Mouse (Mus musculus) hematopoietic stem cell, adult 5-6 weeks (primary cell): Measurements from ENCODE around the gene Kcnk16. TPM values are rescaled to one million over a fixed set of nuclear protein-coding genes. Genes with fewer than 3 reads are reported as not detected.
"Not testable (repeated sequence)": the region's sequence is repeated elsewhere in the genome, so short reads cannot be mapped to it uniquely, and the experiment has no call there.

Experiments used
- ATAC-seq, 2 experiments: fragments of 125-278 bp in 1 of 2; replicated peaks in 1 of 2; 2 replicates each; pipeline ENCODE4 v1.8.0; 2016 to 2017; ENCODE audit warnings: inconsistent platforms in 2 of 2, mild to moderate bottlenecking in 2 of 2, moderate number of reproducible peaks in 2 of 2, low read depth in 1 of 2, moderate TSS enrichment in 1 of 2; ENCODE audit not compliant: low FRiP score in 2 of 2, poor library complexity in 2 of 2, severe bottlenecking in 2 of 2, insufficient read depth in 1 of 2, low TSS enrichment in 1 of 2
- total RNA-seq: library from RNA; stranded (forward); fragments of 172-1452, 232-1000 nt; gene quantifications from 2 replicates; pipeline ENCODE4 v1.2.3, GENCODE M21; 2017

Gene Kcnk16
- total RNA-seq: not detected in 2 replicates

GRCm38 (mm10) chr14:20269082-20269809 lies at the start of gene Kcnk16:
Gene Kcnk16 (minus strand): TSS chr14:20269199.
- no peak for ATAC-seq

DNA sequence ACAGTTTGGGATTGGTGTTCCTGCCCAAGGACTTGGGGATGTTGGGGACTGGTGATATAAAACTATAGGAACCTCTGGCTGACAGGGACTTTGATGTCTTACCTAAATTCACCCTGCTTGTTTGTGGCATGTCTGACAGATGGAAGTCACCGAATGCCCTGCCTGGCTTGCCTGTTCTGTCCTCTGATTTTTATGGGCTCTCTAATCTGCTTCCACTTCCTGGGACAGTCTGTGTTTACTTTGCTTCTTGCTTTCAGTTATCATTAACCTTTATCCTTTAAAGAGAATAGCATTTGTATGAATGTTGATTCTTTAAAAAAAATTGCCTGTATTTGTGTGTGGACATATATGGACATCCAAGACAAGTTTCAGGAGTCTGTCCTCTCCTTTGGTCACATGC lies 46.1 kb upstream of the Kcnk16 start:
- no peak for ATAC-seq

DNA sequence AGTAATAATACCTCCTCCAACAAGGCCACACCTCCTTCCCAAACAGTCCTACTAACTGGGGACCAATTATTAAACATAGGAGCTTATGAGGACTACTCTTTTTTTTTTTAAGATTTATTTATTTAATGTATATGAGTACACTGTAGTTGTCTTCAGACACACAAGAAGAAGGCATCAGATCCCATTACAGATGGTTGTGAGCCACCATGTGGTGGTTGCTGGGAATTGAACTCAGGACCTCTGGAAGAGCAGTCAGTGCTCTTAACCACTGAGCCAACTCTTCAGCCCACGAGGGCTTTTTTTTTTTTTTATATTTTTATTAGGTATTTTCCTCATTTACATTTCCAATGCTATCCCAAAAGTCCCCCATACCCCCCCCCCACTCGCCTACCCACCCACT lies 36.1 kb upstream of the Kcnk16 start:
- ATAC-seq: not testable (repeated sequence)

- ATAC-seq: no peak
Observed at GRCm38 (mm10) chr14:20298131-20298530, 29.1 kb upstream of the Kcnk16 start.

DNA sequence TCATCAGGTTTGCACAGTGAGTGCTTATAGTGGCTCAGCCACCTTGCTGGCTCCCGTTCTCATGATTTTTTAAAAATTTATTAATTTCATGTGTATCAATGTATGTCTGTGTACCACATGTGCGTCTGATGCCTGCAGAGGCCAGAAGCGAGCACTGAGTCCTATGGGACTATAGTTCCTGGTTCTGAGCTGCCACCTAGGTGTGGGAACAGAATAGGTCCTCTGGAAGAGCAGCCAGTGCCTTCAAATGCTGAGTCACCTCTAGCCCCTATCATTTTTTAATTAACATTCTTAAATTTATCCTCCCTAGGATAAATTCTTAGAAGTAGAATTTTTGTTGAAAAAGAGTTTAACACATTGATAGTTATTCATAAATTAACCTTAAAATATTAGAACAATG lies 28.6 kb upstream of the Kcnk16 start:
- no peak for ATAC-seq

DNA sequence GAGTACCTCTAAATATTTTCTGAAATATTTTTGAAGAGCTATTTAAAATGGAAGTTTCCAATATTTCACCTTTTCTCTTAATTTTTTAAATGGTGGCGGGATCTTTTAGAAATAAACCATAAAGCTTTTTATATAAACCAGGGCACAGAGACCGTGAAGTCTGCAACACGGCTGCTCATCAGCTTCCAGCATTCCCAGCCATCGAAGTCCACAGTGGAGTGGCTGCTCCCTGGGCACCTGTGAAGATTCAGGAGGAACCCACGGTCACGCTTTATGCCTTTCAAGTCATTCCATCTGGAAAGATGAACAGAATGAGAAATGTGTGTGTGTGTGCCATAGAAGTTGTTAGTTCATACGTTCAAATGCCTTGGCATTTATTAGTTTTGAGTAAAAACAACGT lies 25.9 kb upstream of the Kcnk16 start:
- ATAC-seq: no peak

GRCm38 (mm10) chr14:20294117-20294892 lies 25.3 kb upstream of the Kcnk16 start, which contains the start of gene Nudt13:
Gene Nudt13 (plus strand): TSS chr14:20294697.
- ATAC-seq: peak; percentile 99 to 100

- no peak for ATAC-seq
Observed at GRCm38 (mm10) chr14:20291391-20291790, 22.4 kb upstream of the Kcnk16 start.

- ATAC-seq: no peak
Observed at GRCm38 (mm10) chr14:20268421-20268820, 578 bp downstream of the Kcnk16 start.

- no peak for ATAC-seq
Observed at GRCm38 (mm10) chr14:20262346-20262745, 6.7 kb downstream of the Kcnk16 start.

GRCm38 (mm10) chr14:20258185-20259113 lies 10.6 kb downstream of the Kcnk16 start:
- ATAC-seq: peak; percentile 69 to 84; a peak in 3 of 4 replicates

GRCm38 (mm10) chr14:20250237-20251171 lies 18.5 kb downstream of the Kcnk16 start:
- ATAC-seq: no peak

- ATAC-seq: peak in 1 of 2 experiments; percentile 43; a peak in 1 of 4 replicates
Observed at GRCm38 (mm10) chr14:20248001-20248400, 21.0 kb downstream of the Kcnk16 start.

- ATAC-seq: no peak
Observed at GRCm38 (mm10) chr14:20246811-20247266, 22.2 kb downstream of the Kcnk16 start.

GRCm38 (mm10) chr14:20245861-20246260 lies 23.1 kb downstream of the Kcnk16 start:
- no peak for ATAC-seq

GRCm38 (mm10) chr14:20245318-20245717 lies 23.7 kb downstream of the Kcnk16 start:
- ATAC-seq: no peak
